Mouse (Mus musculus) spleen, adult 2 months (tissue): ENCODE data around the gene Grm1.

ENCODE experiments used
- CTCF ChIP-seq: fragments of 200-500 bp; IDR thresholded peaks from 2 replicates; pipeline ENCODE4 v1.5.1; 2011; ENCODE audit warnings: mild to moderate bottlenecking, inconsistent platforms; ENCODE audit not compliant: insufficient read depth, insufficient read length, insufficient replicate concordance; ENCODE audit errors: extremely low read depth
- POLR2A ChIP-seq: fragments of 200-500 bp; IDR thresholded peaks from 2 replicates; pipeline ENCODE4 v1.6.1; 2011; ENCODE audit warnings: low read depth, low read length, inconsistent platforms

DNA sequence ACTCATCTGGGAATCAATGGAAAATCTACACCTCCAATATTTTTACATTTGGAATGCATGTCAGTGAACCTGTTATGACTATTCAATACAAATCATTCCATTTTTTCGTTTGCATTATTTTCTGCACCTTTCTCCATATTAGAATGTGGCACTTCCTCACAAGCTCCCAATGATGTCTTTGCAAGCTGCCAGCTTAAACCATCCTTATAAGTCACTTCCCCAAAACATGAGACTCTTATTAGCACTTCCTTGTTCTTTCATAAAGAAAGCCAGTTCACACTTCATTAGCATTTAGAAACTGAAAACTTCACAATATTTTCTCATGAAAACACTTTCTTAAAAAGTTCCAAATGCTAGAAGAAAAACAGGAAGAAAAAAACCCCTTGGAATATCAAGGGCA, 338.1 kb downstream of the Grm1 start:
- TF ChIP-seq POLR2A (no peak), CTCF (no peak)
